In genomic region chr13:99238217-99239160, GRCm38 (mm10) we compare ENCODE assay signal across 8 mouse cellular contexts. TPM values are rescaled to one million over a fixed set of nuclear protein-coding genes. Genes with fewer than 3 reads are reported as not detected.
A peak's percentile ranks its signal among the peaks of the same experiment; 100 is the strongest.
DNase-seq lines count a peak whose midpoint lies in the region; ATAC-seq and TF ChIP-seq lines count a peak whose summit lies in the region.

No protein-coding gene starts in this region.

- no peak overlapping the region for H3K27ac ChIP-seq in forebrain, embryonic 11.5 days (ENCODE audit: low read depth, low read length)
- H3K27ac ChIP-seq in forebrain, embryonic 13.5 days: no peak overlapping the region
- peak overlapping the region; percentile 67 for H3K27ac ChIP-seq in embryonic facial prominence, embryonic 12.5 days
- H3K27ac ChIP-seq in heart, postnatal 0 days (ENCODE audit: low read depth): peak overlapping the region; percentile 86

- no peaks in the 10 kb centered on the region for H3K9me3 ChIP-seq in forebrain, embryonic 11.5 days (ENCODE audit: control insufficient read depth, low read length)
- no peaks in the 10 kb centered on the region for H3K9me3 ChIP-seq in forebrain, embryonic 13.5 days (replicated peaks)
- no peaks in the 10 kb centered on the region for H3K9me3 ChIP-seq in embryonic facial prominence, embryonic 12.5 days
- H3K9me3 ChIP-seq in heart, postnatal 0 days (replicated peaks; ENCODE audit: control insufficient read depth, low read length): no peaks in the 10 kb centered on the region

- H3K9ac ChIP-seq in forebrain, embryonic 11.5 days (ENCODE audit: low read length): no peak overlapping the region
- no peak overlapping the region for H3K9ac ChIP-seq in forebrain, embryonic 13.5 days
- no peak overlapping the region for H3K9ac ChIP-seq in embryonic facial prominence, embryonic 12.5 days
- H3K9ac ChIP-seq in heart, postnatal 0 days (replicated peaks; ENCODE audit: low read depth, low read length): no peak overlapping the region

- H3K4me3 ChIP-seq in forebrain, embryonic 11.5 days (ENCODE audit: low read depth, low read length): no peak overlapping the region
- no peak overlapping the region for H3K4me3 ChIP-seq in forebrain, embryonic 13.5 days
- H3K4me3 ChIP-seq in embryonic facial prominence, embryonic 12.5 days: no peak overlapping the region
- H3K4me3 ChIP-seq in heart, postnatal 0 days (ENCODE audit: low read depth, low read length): no peak overlapping the region

- peak; percentile 80 for TF ChIP-seq EP300 in heart, postnatal 0 days (IDR thresholded peaks at IDR 0.05; ENCODE audit: low read depth)

- ATAC-seq in forebrain, embryonic 11.5 days (replicated peaks; ENCODE audit: low FRiP score): no peak
- ATAC-seq in forebrain, embryonic 13.5 days: no peak; the same call in 1 of the 2 replicates
- no peak for ATAC-seq in embryonic facial prominence, embryonic 12.5 days (ENCODE audit: insufficient number of reproducible peaks, insufficient read depth, low FRiP score, low TSS enrichment)
- peak; percentile 68 for ATAC-seq in heart, postnatal 0 days (ENCODE audit: insufficient read depth, low read depth)
- ATAC-seq in inflammation-experienced regulatory T-cells, adult 6 months: no peak
- ATAC-seq in erythroblast, adult 5-6 weeks (replicated peaks; ENCODE audit: low FRiP score, poor library complexity, severe bottlenecking): no peak

- H3K36me3 ChIP-seq in forebrain, embryonic 11.5 days (ENCODE audit: control insufficient read depth, insufficient read depth, low read length): no peaks in the 10 kb centered on the region
- H3K36me3 ChIP-seq in forebrain, embryonic 13.5 days (ENCODE audit: poor library complexity, severe bottlenecking): no peaks in the 10 kb centered on the region
- no peaks in the 10 kb centered on the region for H3K36me3 ChIP-seq in embryonic facial prominence, embryonic 12.5 days
- no peaks in the 10 kb centered on the region for H3K36me3 ChIP-seq in heart, postnatal 0 days (replicated peaks; ENCODE audit: control insufficient read depth, insufficient read depth, low read length)

- no peaks in the 10 kb centered on the region for H3K27me3 ChIP-seq in forebrain, embryonic 11.5 days (ENCODE audit: control insufficient read depth, insufficient read depth, low read length)
- H3K27me3 ChIP-seq in forebrain, embryonic 13.5 days: no peaks in the 10 kb centered on the region
- H3K27me3 ChIP-seq in embryonic facial prominence, embryonic 12.5 days: no peaks in the 10 kb centered on the region
- no peaks in the 10 kb centered on the region for H3K27me3 ChIP-seq in heart, postnatal 0 days (ENCODE audit: control insufficient read depth, insufficient read depth, low read length)

- H3K4me1 ChIP-seq in forebrain, embryonic 11.5 days (replicated peaks; ENCODE audit: control insufficient read depth, insufficient read depth, low read length): peaks cover 6% of the 10 kb centered on the region; the same call in 1 of the 2 replicates
- H3K4me1 ChIP-seq in forebrain, embryonic 13.5 days: peaks cover 9% of the 10 kb centered on the region; the same call in 1 of the 2 replicates
- H3K4me1 ChIP-seq in embryonic facial prominence, embryonic 12.5 days: peaks cover 18% of the 10 kb centered on the region
- H3K4me1 ChIP-seq in heart, postnatal 0 days (ENCODE audit: control insufficient read depth, insufficient read depth): peaks cover 39% of the 10 kb centered on the region

- WGBS in forebrain, embryonic 11.5 days: 67% methylated on average over 10 of the region's 10 CpGs
- 67% methylated on average over 10 of the region's 10 CpGs for WGBS in forebrain, embryonic 13.5 days
- WGBS in embryonic facial prominence, embryonic 12.5 days: 57% methylated on average over 10 of the region's 10 CpGs
- WGBS in heart, postnatal 0 days: 11% methylated on average over 10 of the region's 10 CpGs

- peak; percentile 59 for DNase-seq in forebrain, embryonic 11.5 days (ENCODE audit: low spot score)
- DNase-seq in heart, postnatal 0 days (ENCODE audit: low spot score): peak; percentile 87
- peak; percentile 79 to 91 for DNase-seq in kidney, postnatal 25 days
- DNase-seq in lung, postnatal 10 days: peak; percentile 74

- no peak overlapping the region for H3K4me2 ChIP-seq in forebrain, embryonic 11.5 days (ENCODE audit: low read depth, low read length, severe bottlenecking)
- H3K4me2 ChIP-seq in forebrain, embryonic 13.5 days: no peak overlapping the region
- no peak overlapping the region for H3K4me2 ChIP-seq in embryonic facial prominence, embryonic 12.5 days (replicated peaks)
- H3K4me2 ChIP-seq in heart, postnatal 0 days (ENCODE audit: low read depth, low read length): peak overlapping the region; percentile 8; the same call in 1 of the 2 replicates

- TF ChIP-seq CTCF in heart, postnatal 0 days (IDR thresholded peaks at IDR 0.05; ENCODE audit: low read depth): no peak

RNA-seq across cellular contexts. Expression of gene Zfp366, which starts 53.9 kb away (rescaled TPM):
- polyA plus RNA-seq in forebrain, embryonic 11.5 days (2014; fragmentation: Nextera tagmentation; extraction: Ambion mirVana): 0.72 and 0.73 TPM in 2 replicates
- 0.49 and 0.53 TPM in 2 replicates for polyA plus RNA-seq in forebrain, embryonic 13.5 days (2015; fragmentation: Nextera tagmentation; extraction: Ambion mirVana)
- polyA plus RNA-seq in embryonic facial prominence, embryonic 12.5 days (2016; fragmentation: Nextera tagmentation; extraction: Ambion mirVana): 0.41 and 0.67 TPM in 2 replicates
- total RNA-seq in heart, postnatal 0 days (2014; rRNA removed; ENCODE audit: low replicate concordance): 4.5 and 5.6 TPM in 2 replicates
- 0.82 TPM in 2 replicates for polyA plus RNA-seq in heart, postnatal 0 days (2015; fragmentation: Nextera tagmentation; extraction: Ambion mirVana)
- polyA plus RNA-seq in inflammation-experienced regulatory T-cells, adult 6 months (2017; shearing (Covaris generic)): under 1 TPM in 1 of 3 experiments, not detected in 2; 0.20 TPM
- 0.42 TPM in 1 of 2 replicates, not detected in the other for total RNA-seq in erythroblast, adult 5-6 weeks (2015; ENCODE audit: low replicate concordance)
- 0.14 and 0.17 TPM in 2 replicates for total RNA-seq in erythroblast, adult 5-6 weeks (2017; ENCODE audit: low replicate concordance)

Comparison
In these comparisons a context has a peak if more than half of its experiments do, and no peak if none do; other contexts are left out.
1. H3K27ac ChIP-seq: peak in embryonic facial prominence, embryonic 12.5 days (single experiment) and heart, postnatal 0 days (single experiment); none in forebrain, embryonic 11.5 days (single experiment) and forebrain, embryonic 13.5 days (single experiment).
2. Peak in every context shown above with its lines, with median percentiles within 50 percentile points of each other: DNase-seq.